Mouse (Mus musculus): ENCODE results near the gene Gm11009. TPM values are rescaled to one million over a fixed set of nuclear protein-coding genes. Genes with fewer than 3 reads are reported as not detected.

Gm11009 gene
- not detected for total RNA-seq (2023)

GRCm38 (mm10) chr2:176319394-176319793 lies at the start of gene Gm11009:
Gene Gm11009 (minus strand): TSS chr2:176319494.

Other genes with a start within 250 kb of the Gm11009 start
- 1 to 10 TPM in 1 of 2 experiments, under 1 TPM in 1; 0.53 to 1.0 TPM for gene Gm2004, start 169.7 kb downstream of the Gm11009 start, total RNA-seq (2023)
- gene 2210418O10Rik, start 92.9 kb downstream of the Gm11009 start, total RNA-seq (2023): 1 to 10 TPM; 1.1 to 2.4 TPM
- 1 to 10 TPM in 1 of 2 experiments, under 1 TPM in 1; 0.95 to 4.1 TPM for gene Gm14435, start 104.1 kb upstream of the Gm11009 start, total RNA-seq (2023)
- not detected for gene Gm14434, start 167.3 kb upstream of the Gm11009 start, total RNA-seq (2023)
- not detected for gene Zfp967, start 201.6 kb upstream of the Gm11009 start, total RNA-seq (2023)

Data from neutrophil, adult 59 days (primary cell).